Mouse (Mus musculus): ENCODE data around the gene 4930564D02Rik. TPM values are rescaled to one million over a fixed set of nuclear protein-coding genes. Genes with fewer than 3 reads are reported as not detected.
A peak's percentile ranks its signal among the peaks of the same experiment; 100 is the strongest.

Gene 4930564D02Rik
- polyA plus RNA-seq, 1 experiment from 2014 or later = not detected

GRCm38 (mm10) chr3:105046870-105047269, 19.8 kb upstream of the 4930564D02Rik start:
- no peaks in the 10 kb centered on the region for H3K9me3 ChIP-seq
- H3K36me3 ChIP-seq = no peaks in the 10 kb centered on the region
- WGBS = 90% methylated on average over 5 of the region's 5 CpGs
- H3K9ac ChIP-seq = no peak overlapping the region
- no peak overlapping the region for H3K27ac ChIP-seq
- ATAC-seq (ENCODE audit: low FRiP score, low read depth) = no peak
- H3K27me3 ChIP-seq (replicated peaks) = no peaks in the 10 kb centered on the region
- H3K4me2 ChIP-seq (replicated peaks) = no peak overlapping the region
- H3K4me3 ChIP-seq = no peak overlapping the region
- peaks cover 30% of the 10 kb centered on the region for H3K4me1 ChIP-seq

- Histone ChIP-seq H3K4me1 (peaks cover 31% of the 10 kb centered on the region), H3K9ac (no peak overlapping the region), H3K27me3 (replicated peaks) (no peaks in the 10 kb centered on the region), H3K9me3 (no peaks in the 10 kb centered on the region), H3K36me3 (no peaks in the 10 kb centered on the region), H3K27ac (no peak overlapping the region), H3K4me2 (replicated peaks) (no peak overlapping the region), H3K4me3 (no peak overlapping the region)
- ATAC-seq (ENCODE audit: low FRiP score, low read depth) = no peak
- 81% methylated on average over 8 of the region's 8 CpGs for WGBS
Observed at GRCm38 (mm10) chr3:105047616-105048015, 19.0 kb upstream of the 4930564D02Rik start.

- no peak overlapping the region; the same call in 1 of the 2 replicates for H3K4me2 ChIP-seq (replicated peaks)
- no peaks in the 10 kb centered on the region for H3K36me3 ChIP-seq
- no peaks in the 10 kb centered on the region for H3K27me3 ChIP-seq (replicated peaks)
- ATAC-seq (ENCODE audit: low FRiP score, low read depth) = no peak
- H3K9ac ChIP-seq = no peak overlapping the region
- no peak overlapping the region for H3K4me3 ChIP-seq
- WGBS = 93% methylated on average over 6 of the region's 6 CpGs
- H3K9me3 ChIP-seq = no peaks in the 10 kb centered on the region
- H3K27ac ChIP-seq = no peak overlapping the region
- peaks cover 34% of the 10 kb centered on the region for H3K4me1 ChIP-seq
Observed at GRCm38 (mm10) chr3:105049848-105050247, 16.8 kb upstream of the 4930564D02Rik start.

GRCm38 (mm10) chr3:105051103-105051502, 15.5 kb upstream of the 4930564D02Rik start:
- no peak overlapping the region for H3K27ac ChIP-seq
- no peaks in the 10 kb centered on the region for H3K27me3 ChIP-seq (replicated peaks)
- H3K36me3 ChIP-seq = no peaks in the 10 kb centered on the region
- H3K4me3 ChIP-seq = peak overlapping the region; percentile 82
- WGBS = 60% methylated on average over 2 of the region's 2 CpGs
- H3K9me3 ChIP-seq = no peaks in the 10 kb centered on the region
- H3K9ac ChIP-seq = peak overlapping the region; percentile 88; the same call in 1 of the 2 replicates
- no peak for ATAC-seq (ENCODE audit: low FRiP score, low read depth)
- peaks cover 28% of the 10 kb centered on the region for H3K4me1 ChIP-seq
- peak overlapping the region; percentile 78 for H3K4me2 ChIP-seq (replicated peaks)

- H3K4me1 ChIP-seq = peaks cover 28% of the 10 kb centered on the region
- H3K9ac ChIP-seq = peak overlapping the region; percentile 88
- H3K4me2 ChIP-seq (replicated peaks) = peak overlapping the region; percentile 78
- no peaks in the 10 kb centered on the region for H3K36me3 ChIP-seq
- H3K27ac ChIP-seq = peak overlapping the region; percentile 34
- no peaks in the 10 kb centered on the region for H3K9me3 ChIP-seq
- WGBS = under 1% methylated on average over 37 of the region's 37 CpGs
- no peaks in the 10 kb centered on the region for H3K27me3 ChIP-seq (replicated peaks)
- ATAC-seq (ENCODE audit: low FRiP score, low read depth) = peak; percentile 74
- peak overlapping the region; percentile 82 for H3K4me3 ChIP-seq
Observed at GRCm38 (mm10) chr3:105052171-105052936, 14.3 kb upstream of the 4930564D02Rik start.

- 3% methylated on average over 30 of the region's 31 CpGs for WGBS
- H3K9ac ChIP-seq = peak within 1 kb of the TSS; percentile 88
- no peaks in the 10 kb centered on the region for H3K36me3 ChIP-seq
- H3K27ac ChIP-seq = peak within 1 kb of the TSS; percentile 34
- H3K4me2 ChIP-seq (replicated peaks) = peak within 1 kb of the TSS; percentile 78
- H3K9me3 ChIP-seq = no peaks in the 10 kb centered on the region
- H3K4me3 ChIP-seq = peak within 1 kb of the TSS; percentile 82
- peak; percentile 100 for ATAC-seq (ENCODE audit: low FRiP score, low read depth)
- H3K27me3 ChIP-seq (replicated peaks) = no peaks in the 10 kb centered on the region
- peaks cover 24% of the 10 kb centered on the region for H3K4me1 ChIP-seq
Observed at GRCm38 (mm10) chr3:105052937-105053697, 13.5 kb upstream of the 4930564D02Rik start, which contains the start of gene Cttnbp2nl. TSS of gene Cttnbp2nl (minus strand) at chr3:105053146.

- Histone ChIP-seq H3K36me3 (no peaks in the 10 kb centered on the region), H3K9ac (peak overlapping the region; percentile 65; the same call in 1 of the 2 replicates), H3K27ac (peak overlapping the region; percentile 32; the same call in 1 of the 2 replicates), H3K27me3 (replicated peaks) (no peaks in the 10 kb centered on the region), H3K9me3 (no peaks in the 10 kb centered on the region), H3K4me2 (replicated peaks) (peak overlapping the region; percentile 78), H3K4me3 (peak overlapping the region; percentile 82; the same call in 1 of the 2 replicates), H3K4me1 (peaks cover 24% of the 10 kb centered on the region)
- ATAC-seq (ENCODE audit: low FRiP score, low read depth) = no peak
- WGBS = 81% methylated on average over 4 of the region's 4 CpGs
Observed at GRCm38 (mm10) chr3:105053698-105054001, 13.0 kb upstream of the 4930564D02Rik start.

GRCm38 (mm10) chr3:105054952-105055351, 11.7 kb upstream of the 4930564D02Rik start:
- Histone ChIP-seq H3K27me3 (replicated peaks) (no peaks in the 10 kb centered on the region), H3K27ac (no peak overlapping the region), H3K36me3 (no peaks in the 10 kb centered on the region), H3K9ac (no peak overlapping the region), H3K9me3 (no peaks in the 10 kb centered on the region), H3K4me1 (peaks cover 21% of the 10 kb centered on the region), H3K4me2 (replicated peaks) (no peak overlapping the region), H3K4me3 (no peak overlapping the region)
- WGBS = 71% methylated on average over 7 of the region's 7 CpGs
- ATAC-seq (ENCODE audit: low FRiP score, low read depth) = no peak

- Histone ChIP-seq H3K36me3 (no peaks in the 10 kb centered on the region), H3K4me1 (peaks cover 17% of the 10 kb centered on the region), H3K9me3 (no peaks in the 10 kb centered on the region), H3K4me2 (replicated peaks) (no peak overlapping the region), H3K4me3 (no peak overlapping the region), H3K27me3 (replicated peaks) (no peaks in the 10 kb centered on the region), H3K9ac (no peak overlapping the region), H3K27ac (no peak overlapping the region)
- ATAC-seq (ENCODE audit: low FRiP score, low read depth) = no peak
- WGBS = 82% methylated on average over 4 of the region's 4 CpGs
Observed at GRCm38 (mm10) chr3:105055666-105056065, 11.0 kb upstream of the 4930564D02Rik start.

GRCm38 (mm10) chr3:105058627-105059513, 7.8 kb upstream of the 4930564D02Rik start:
- 16% methylated on average over 25 of the region's 25 CpGs for WGBS
- Histone ChIP-seq H3K27ac (no peak overlapping the region), H3K27me3 (replicated peaks) (no peaks in the 10 kb centered on the region), H3K4me1 (no peaks in the 10 kb centered on the region), H3K9me3 (no peaks in the 10 kb centered on the region), H3K9ac (peak overlapping the region; percentile 7; the same call in 1 of the 2 replicates), H3K36me3 (no peaks in the 10 kb centered on the region), H3K4me3 (peak overlapping the region; percentile 12; the same call in 1 of the 2 replicates), H3K4me2 (replicated peaks) (peak overlapping the region; percentile 58)
- ATAC-seq (ENCODE audit: low FRiP score, low read depth) = peak; percentile 42

GRCm38 (mm10) chr3:105059911-105060310, 6.7 kb upstream of the 4930564D02Rik start:
- Histone ChIP-seq H3K4me3 (no peak overlapping the region), H3K9me3 (no peaks in the 10 kb centered on the region), H3K27me3 (replicated peaks) (no peaks in the 10 kb centered on the region), H3K36me3 (no peaks in the 10 kb centered on the region), H3K4me1 (no peaks in the 10 kb centered on the region), H3K9ac (no peak overlapping the region), H3K27ac (no peak overlapping the region), H3K4me2 (replicated peaks) (no peak overlapping the region)
- WGBS = 79% methylated on average over 7 of the region's 7 CpGs
- ATAC-seq (ENCODE audit: low FRiP score, low read depth) = no peak

Data from neural tube, embryonic 12.5 days (tissue).